Mouse (Mus musculus) bone marrow, adult 2 months (tissue): ENCODE results near the gene Myh1. TPM values are rescaled to one million over a fixed set of nuclear protein-coding genes. Genes with fewer than 3 reads are reported as not detected.

ENCODE experiments used
- H3K27ac ChIP-seq: fragments of 200-500 bp; 2 replicates; pipeline ENCODE4 v1.5.1; 2012; ENCODE audit warnings: low read depth, mild to moderate bottlenecking, control low read depth, inconsistent platforms, low read length; ENCODE audit not compliant: control insufficient read depth, poor library complexity, insufficient read depth
- H3K4me1 ChIP-seq: fragments of 200-500 bp; 2 replicates; pipeline ENCODE4 v1.6.1; 2011; ENCODE audit warnings: low read length; ENCODE audit not compliant: control insufficient read depth, insufficient read depth
- H3K4me3 ChIP-seq: fragments of 200-500 bp; replicated peaks from 2 replicates; pipeline ENCODE3; 2011; ENCODE audit warnings: mild to moderate bottlenecking, low read depth, low read length, control low read depth; ENCODE audit not compliant: control insufficient read depth
- CTCF ChIP-seq: fragments of 200-500 bp; IDR thresholded peaks from 2 replicates; pipeline ENCODE4 v1.5.1; 2011; ENCODE audit warnings: low read length, control low read depth; ENCODE audit not compliant: control insufficient read depth, insufficient read depth
- POLR2A ChIP-seq: fragments of 200-500 bp; IDR thresholded peaks from 2 replicates; pipeline ENCODE4 v1.6.1; 2011; ENCODE audit warnings: low read depth, mild to moderate bottlenecking, control low read depth, low read length, borderline replicate concordance; ENCODE audit not compliant: control insufficient read depth
- WGBS: fragments of 180-500 bp; shearing (Covaris S2); methylation state at CpG from one replicate; pipeline ENCODE4 v1.1.7; 2018; 5-methylcytosine and 5-hydroxymethylcytosine counted together
- polyA plus RNA-seq: library from polyadenylated mRNA; stranded (reverse); fragments of >200 nt; gene quantifications from 2 replicates; pipeline ENCODE4 v1.2.4, GENCODE M21; 2011; ENCODE audit warnings: low replicate concordance; ENCODE audit not compliant: missing spikeins, insufficient read depth, insufficient read length

Gene Myh1
- 11.4 and 12.9 TPM in 2 replicates for polyA plus RNA-seq

- WGBS: 69% methylated on average over 4 of the region's 4 CpGs
Measured at GRCm38 (mm10) chr11:67199752-67200151, at the start of gene Myh1. TSS of gene Myh1 (plus strand) at chr11:67200052.

GRCm38 (mm10) chr11:67150237-67150636 lies 49.6 kb upstream of the Myh1 start:
- Histone ChIP-seq H3K4me1 (no peaks in the 10 kb centered on the region), H3K4me3 (no peak overlapping the region), H3K27ac (no peak overlapping the region)
- no peak for TF ChIP-seq POLR2A
- TF ChIP-seq CTCF: no peak
- whole genome bisulfite sequencing: 77% methylated on average over 2 of the region's 2 CpGs

More at GRCm38 (mm10) chr11:67199752-67200151, at the start of gene Myh1:
- TF ChIP-seq POLR2A: no peak
- TF ChIP-seq CTCF: no peak
- Histone ChIP-seq H3K4me1 (no peaks in the 10 kb centered on the region), H3K27ac (no peak within 1 kb of the TSS), H3K4me3 (no peak within 1 kb of the TSS)

- H3K4me3 ChIP-seq: no peak overlapping the region
- H3K27ac ChIP-seq: no peak overlapping the region
- H3K4me1 ChIP-seq: no peaks in the 10 kb centered on the region
- WGBS: 68% methylated on average over 3 of the region's 3 CpGs
- TF ChIP-seq POLR2A: no peak
- TF ChIP-seq CTCF: no peak
Measured at GRCm38 (mm10) chr11:67151159-67151558, 48.7 kb upstream of the Myh1 start.

GRCm38 (mm10) chr11:67151651-67152630 lies 47.9 kb upstream of the Myh1 start:
- no peak for TF ChIP-seq CTCF
- TF ChIP-seq POLR2A: no peak
- WGBS: 81% methylated on average over 16 of the region's 16 CpGs
- H3K4me1 ChIP-seq: no peaks in the 10 kb centered on the region
- H3K27ac ChIP-seq: no peak overlapping the region
- H3K4me3 ChIP-seq: no peak overlapping the region

- no peaks in the 10 kb centered on the region for H3K4me1 ChIP-seq
- no peak overlapping the region for H3K4me3 ChIP-seq
- H3K27ac ChIP-seq: no peak overlapping the region
- TF ChIP-seq CTCF (no peak), POLR2A (no peak)
- 37% methylated on average over 1 of the region's 1 CpGs for WGBS
Measured at GRCm38 (mm10) chr11:67153123-67153522, 46.7 kb upstream of the Myh1 start.

GRCm38 (mm10) chr11:67153843-67154242 lies 46.0 kb upstream of the Myh1 start:
- Histone ChIP-seq H3K4me1 (no peaks in the 10 kb centered on the region), H3K27ac (no peak overlapping the region), H3K4me3 (no peak overlapping the region)
- no peak for TF ChIP-seq CTCF
- TF ChIP-seq POLR2A: no peak
- 45% methylated on average over 1 of the region's 1 CpGs for WGBS

- no peaks in the 10 kb centered on the region for H3K4me1 ChIP-seq
- WGBS: 76% methylated on average over 2 of the region's 2 CpGs
- TF ChIP-seq CTCF (no peak), POLR2A (no peak)
- H3K27ac ChIP-seq: no peak overlapping the region
- no peak overlapping the region for H3K4me3 ChIP-seq
Measured at GRCm38 (mm10) chr11:67155650-67156049, 44.2 kb upstream of the Myh1 start.

GRCm38 (mm10) chr11:67160131-67160530 lies 39.7 kb upstream of the Myh1 start:
- Histone ChIP-seq H3K27ac (no peak overlapping the region), H3K4me3 (no peak overlapping the region), H3K4me1 (no peaks in the 10 kb centered on the region)
- TF ChIP-seq POLR2A (no peak), CTCF (no peak)
- 70% methylated on average over 3 of the region's 3 CpGs for WGBS
